Mouse (Mus musculus) left cerebral cortex, adult 8-10 months (tissue): ENCODE data around the gene Fam13c. TPM values are rescaled to one million over a fixed set of nuclear protein-coding genes. Genes with fewer than 3 reads are reported as not detected.
A peak's percentile ranks its signal among the peaks of the same experiment; 100 is the strongest.

ENCODE experiments used
- DNase-seq, 2 experiments: peaks; one replicate each; pipeline ENCODE4 v3.0.0; 2022; ENCODE audit warnings: low spot score in 2 of 2
- total RNA-seq, 4 experiments: library from RNA; stranded (reverse); gene quantifications; 2 replicates each; pipeline ENCODE4 v1.2.4; 2022

The Fam13c gene
- total RNA-seq, 4 experiments from 2014 or later, result 48.4 to 57.9 (median 54.1) TPM

GRCm38 (mm10) chr10:70599126-70599924, 159.0 kb downstream of the Fam13c start:
- DNase-seq, result peak; percentile 81 to 96

DNA sequence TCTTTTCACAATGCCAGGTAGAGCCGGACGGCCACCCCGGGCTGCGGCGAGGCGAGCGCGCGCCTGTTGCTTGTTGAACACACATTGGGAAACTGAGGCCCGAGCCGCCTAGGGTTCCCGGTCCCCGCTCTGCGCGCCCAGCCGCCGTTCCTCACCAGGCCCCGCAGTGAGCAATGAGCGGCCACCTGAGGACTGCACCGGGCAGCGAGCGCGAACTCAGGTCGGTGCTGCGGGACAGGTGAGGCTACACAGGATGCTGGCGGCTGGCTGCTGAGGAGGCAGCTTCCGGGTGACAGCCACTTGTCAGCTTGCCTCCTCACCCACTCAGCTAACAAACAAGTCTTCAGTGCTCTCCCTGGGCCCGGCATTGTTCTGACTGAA, 159.6 kb downstream of the Fam13c start:
- DNase-seq, result no peak

Other genes with a start within 250 kb of the Fam13c start
- gene Mrln, start 235.8 kb upstream of the Fam13c start, total RNA-seq, result not detected
- gene Slc16a9, start 195.4 kb upstream of the Fam13c start, total RNA-seq, result 1 to 10 TPM; 1.7 to 3.0 (median 2.1) TPM
- gene Phyhipl, start 215.5 kb downstream of the Fam13c start, total RNA-seq, result 100 to 1,000 TPM; 214 to 245 (median 220) TPM